Mouse (Mus musculus) embryonic fibroblast, embryonic 13.5 days (primary cell): ENCODE measurements around the gene Lrrc14b. TPM values are rescaled to one million over a fixed set of nuclear protein-coding genes. Genes with fewer than 3 reads are reported as not detected.

Source experiments
- H3K27ac ChIP-seq: 2 replicates; pipeline ENCODE4 v1.5.1; 2012; ENCODE audit warnings: low read length, control low read depth, inconsistent platforms; ENCODE audit not compliant: insufficient read depth
- H3K4me1 ChIP-seq: 2 replicates; pipeline ENCODE4 v1.6.1; 2011; ENCODE audit warnings: low read length; ENCODE audit not compliant: control insufficient read depth, insufficient read depth
- H3K4me3 ChIP-seq: 2 replicates; pipeline ENCODE4 v1.5.1; 2011; ENCODE audit warnings: mild to moderate bottlenecking, control low read depth, low read length; ENCODE audit not compliant: insufficient read depth
- CTCF ChIP-seq: IDR thresholded peaks from 2 replicates; pipeline ENCODE4 v1.5.1; 2011; ENCODE audit warnings: mild to moderate bottlenecking, control low read depth, low read length, moderate library complexity, borderline replicate concordance; ENCODE audit not compliant: insufficient read depth
- POLR2A ChIP-seq: IDR thresholded peaks from 2 replicates; pipeline ENCODE4 v1.6.1; 2011; ENCODE audit warnings: low read depth, mild to moderate bottlenecking, control low read depth, low read length, moderate library complexity
- polyA plus RNA-seq: library from polyadenylated mRNA; stranded (reverse); fragments of >200 nt; gene quantifications from 2 replicates; pipeline ENCODE4 v1.2.4, GENCODE M21; 2011; ENCODE audit warnings: low read depth; ENCODE audit not compliant: missing spikeins, insufficient read length

The Lrrc14b gene
- polyA plus RNA-seq, 1 experiment, result not detected

GRCm38 (mm10) chr13:74356491-74356890 lies 7.3 kb downstream of the Lrrc14b start:
- Histone ChIP-seq H3K4me1 (no peaks in the 10 kb centered on the region), H3K4me3 (no peak overlapping the region), H3K27ac (no peak overlapping the region)
- TF ChIP-seq CTCF, result no peak
- TF ChIP-seq POLR2A, result no peak

GRCm38 (mm10) chr13:74350435-74350906 lies 13.3 kb downstream of the Lrrc14b start:
- no peak for TF ChIP-seq CTCF
- TF ChIP-seq POLR2A, result no peak
- peaks cover 5% of the 10 kb centered on the region; the same call in 1 of the 2 replicates for H3K4me1 ChIP-seq
- no peak overlapping the region for H3K27ac ChIP-seq
- peak overlapping the region; percentile 79 for H3K4me3 ChIP-seq

GRCm38 (mm10) chr13:74349566-74350434 lies 14.0 kb downstream of the Lrrc14b start, which contains the start of the genes Sdha and Ccdc127:
Gene Sdha, minus strand, starts transcription at chr13:74350280.
Gene Ccdc127, plus strand, starts transcription at chr13:74350309.
- TF ChIP-seq CTCF, result no peak
- peak; percentile 96 for TF ChIP-seq POLR2A
- Histone ChIP-seq H3K27ac (no peak within 1 kb of the TSS), H3K4me1 (peaks cover 5% of the 10 kb centered on the region; the same call in 1 of the 2 replicates), H3K4me3 (peak within 1 kb of the TSS; percentile 79)

- Histone ChIP-seq H3K27ac (no peak overlapping the region), H3K4me1 (no peaks in the 10 kb centered on the region), H3K4me3 (no peak overlapping the region)
- TF ChIP-seq CTCF (no peak), POLR2A (no peak)
Measured at GRCm38 (mm10) chr13:74341036-74341435, 22.8 kb downstream of the Lrrc14b start.

GRCm38 (mm10) chr13:74329321-74329720 lies 34.5 kb downstream of the Lrrc14b start:
- no peak for TF ChIP-seq POLR2A
- TF ChIP-seq CTCF, result no peak
- no peak overlapping the region for H3K4me3 ChIP-seq

GRCm38 (mm10) chr13:74317170-74317849 lies 46.5 kb downstream of the Lrrc14b start, which contains the start of gene Pdcd6:
Gene Pdcd6, minus strand, starts transcription at chr13:74317580.
- Histone ChIP-seq H3K4me1 (no peaks in the 10 kb centered on the region), H3K27ac (no peak within 1 kb of the TSS), H3K4me3 (peak within 1 kb of the TSS; percentile 81)
- peak; percentile 77 for TF ChIP-seq POLR2A
- no peak for TF ChIP-seq CTCF

More at GRCm38 (mm10) chr13:74329321-74329720, 34.5 kb downstream of the Lrrc14b start:
- Histone ChIP-seq H3K27ac (no peak overlapping the region), H3K4me1 (no peaks in the 10 kb centered on the region)

GRCm38 (mm10) chr13:74316789-74317169 lies 47.0 kb downstream of the Lrrc14b start:
- Histone ChIP-seq H3K4me3 (peak overlapping the region; percentile 81), H3K27ac (no peak overlapping the region), H3K4me1 (no peaks in the 10 kb centered on the region)
- TF ChIP-seq POLR2A, result no peak
- TF ChIP-seq CTCF, result no peak

- peak overlapping the region; percentile 81 for H3K4me3 ChIP-seq
- H3K27ac ChIP-seq, result no peak overlapping the region
- no peak for TF ChIP-seq CTCF
- no peak for TF ChIP-seq POLR2A
Measured at GRCm38 (mm10) chr13:74316386-74316785, 47.4 kb downstream of the Lrrc14b start.

GRCm38 (mm10) chr13:74314616-74315015 lies 49.2 kb downstream of the Lrrc14b start:
- TF ChIP-seq CTCF (no peak), POLR2A (no peak)
- Histone ChIP-seq H3K4me1 (no peaks in the 10 kb centered on the region), H3K4me3 (no peak overlapping the region), H3K27ac (no peak overlapping the region)

More at GRCm38 (mm10) chr13:74316386-74316785, 47.4 kb downstream of the Lrrc14b start:
- H3K4me1 ChIP-seq, result no peaks in the 10 kb centered on the region

Other genes with a start within 250 kb of the Lrrc14b start
- not detected in 2 replicates for gene Slc9a3, start 242.5 kb downstream of the Lrrc14b start, polyA plus RNA-seq
- 53.4 and 58.5 TPM in 2 replicates for gene Exoc3, start 155.3 kb downstream of the Lrrc14b start, polyA plus RNA-seq
- 15.7 and 18.5 TPM in 2 replicates for gene Ahrr, start 71.7 kb downstream of the Lrrc14b start, polyA plus RNA-seq
- gene Pdcd6, start 46.4 kb downstream of the Lrrc14b start, polyA plus RNA-seq, result 121 and 123 TPM in 2 replicates
- gene Sdha, start 13.7 kb downstream of the Lrrc14b start, polyA plus RNA-seq, result 224 and 225 TPM in 2 replicates
- 62.2 and 70.0 TPM in 2 replicates for gene Ccdc127, start 13.7 kb downstream of the Lrrc14b start, polyA plus RNA-seq
- gene Zfp72, start 26.8 kb upstream of the Lrrc14b start, polyA plus RNA-seq, result 3.0 and 6.1 TPM in 2 replicates
- 513 and 827 TPM in 2 replicates for gene Ftl1-ps1, start 35.7 kb upstream of the Lrrc14b start, polyA plus RNA-seq
- 12.9 and 16.4 TPM in 2 replicates for gene Zfp825, start 130.0 kb upstream of the Lrrc14b start, polyA plus RNA-seq